Mouse (Mus musculus) forebrain, embryonic 10.5 days (tissue): ENCODE data around the gene Ccdc57. TPM values are rescaled to one million over a fixed set of nuclear protein-coding genes. Genes with fewer than 3 reads are reported as not detected.
"Not testable (repeated sequence)": the region's sequence is repeated elsewhere in the genome, so short reads cannot be mapped to it uniquely, and the experiment has no call there.

Experiments used
- DNase-seq: peaks from one replicate; pipeline ENCODE4 v3.0.0-alpha.2; 2017; ENCODE audit warnings: low spot score; ENCODE audit errors: extremely low spot score
- H3K27ac ChIP-seq: fragments of 300-500 bp; sonication (generic); 2 replicates; pipeline ENCODE4 v1.5.1; 2016; ENCODE audit warnings: mild to moderate bottlenecking
- H3K27me3 ChIP-seq: fragments of 300-500 bp; sonication (generic); 2 replicates; pipeline ENCODE4 v1.6.1; 2016; ENCODE audit warnings: mild to moderate bottlenecking; ENCODE audit not compliant: poor library complexity, severe bottlenecking
- H3K36me3 ChIP-seq: fragments of 300-500 bp; sonication (generic); replicated peaks from 2 replicates; pipeline ENCODE4 v1.6.1; 2016; ENCODE audit warnings: mild to moderate bottlenecking, moderate library complexity
- H3K4me1 ChIP-seq: fragments of 300-500 bp; sonication (generic); 2 replicates; pipeline ENCODE4 v1.6.1; 2016
- H3K4me3 ChIP-seq: fragments of 300-500 bp; sonication (generic); 2 replicates; pipeline ENCODE4 v1.5.1; 2016; ENCODE audit warnings: mild to moderate bottlenecking, moderate library complexity
- H3K9me3 ChIP-seq: fragments of 300-500 bp; sonication (generic); 2 replicates; pipeline ENCODE4 v1.6.1; 2016; ENCODE audit warnings: mild to moderate bottlenecking, moderate library complexity
- WGBS: fragments of 180-500 bp; shearing (Covaris S2); methylation state at CpG from one replicate; pipeline ENCODE4 v1.1.7; 2016; 5-methylcytosine and 5-hydroxymethylcytosine counted together
- polyA plus RNA-seq: library from polyadenylated mRNA; unstranded; fragments of >200 nt; fragmentation: Nextera tagmentation; extraction: Ambion mirVana; gene quantifications from 2 replicates; pipeline ENCODE4 v1.2.1, GENCODE M21; 2016

Gene Ccdc57
- polyA plus RNA-seq, 1 experiment from 2014 or later = 8.6 TPM

- Histone ChIP-seq H3K4me3 (no peak overlapping the region), H3K27me3 (no peaks in the 10 kb centered on the region), H3K36me3 (peaks cover 92% of the 10 kb centered on the region), H3K9me3 (peaks cover 10% of the 10 kb centered on the region), H3K27ac (no peak overlapping the region), H3K4me1 (no peaks in the 10 kb centered on the region)
- WGBS = 90% methylated on average over 3 of the region's 3 CpGs
- DNase-seq = no peak
Measured at GRCm38 (mm10) chr11:120889216-120889615, 43.5 kb downstream of the Ccdc57 start.

- WGBS = 92% methylated on average over 5 of the region's 5 CpGs
- H3K9me3 ChIP-seq = peaks cover 10% of the 10 kb centered on the region
- peaks cover 92% of the 10 kb centered on the region for H3K36me3 ChIP-seq
- H3K27ac ChIP-seq = no peak overlapping the region
- DNase-seq = no peak
- no peaks in the 10 kb centered on the region for H3K27me3 ChIP-seq
- H3K4me1 ChIP-seq = no peaks in the 10 kb centered on the region
- no peak overlapping the region for H3K4me3 ChIP-seq
Measured at GRCm38 (mm10) chr11:120888718-120889117, 44.0 kb downstream of the Ccdc57 start.

DNA sequence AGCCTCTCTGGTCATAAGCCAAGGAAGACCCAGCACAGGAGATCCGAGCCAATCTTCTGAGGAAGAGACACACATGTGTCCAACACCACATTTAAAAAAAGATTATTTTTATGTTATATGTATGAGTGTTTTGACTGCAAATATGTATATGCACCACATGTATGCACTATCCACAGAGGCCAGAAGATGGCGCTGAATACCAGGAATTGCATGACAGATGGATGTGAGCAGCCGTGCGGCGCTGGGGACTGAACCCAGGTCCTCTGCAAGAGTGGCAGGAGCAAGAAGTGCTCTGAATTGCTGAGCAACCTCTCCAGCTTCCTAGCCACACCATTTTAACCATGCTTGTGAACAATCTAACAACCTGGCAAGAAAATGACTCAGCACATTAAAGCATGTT, 45.2 kb downstream of the Ccdc57 start:
- H3K4me3 ChIP-seq = no peak overlapping the region
- WGBS = 92% methylated on average over 5 of the region's 5 CpGs
- no peaks in the 10 kb centered on the region for H3K4me1 ChIP-seq
- no peak for DNase-seq
- peaks cover 10% of the 10 kb centered on the region for H3K9me3 ChIP-seq
- no peak overlapping the region for H3K27ac ChIP-seq
- H3K27me3 ChIP-seq = no peaks in the 10 kb centered on the region
- peaks cover 86% of the 10 kb centered on the region for H3K36me3 ChIP-seq

DNA sequence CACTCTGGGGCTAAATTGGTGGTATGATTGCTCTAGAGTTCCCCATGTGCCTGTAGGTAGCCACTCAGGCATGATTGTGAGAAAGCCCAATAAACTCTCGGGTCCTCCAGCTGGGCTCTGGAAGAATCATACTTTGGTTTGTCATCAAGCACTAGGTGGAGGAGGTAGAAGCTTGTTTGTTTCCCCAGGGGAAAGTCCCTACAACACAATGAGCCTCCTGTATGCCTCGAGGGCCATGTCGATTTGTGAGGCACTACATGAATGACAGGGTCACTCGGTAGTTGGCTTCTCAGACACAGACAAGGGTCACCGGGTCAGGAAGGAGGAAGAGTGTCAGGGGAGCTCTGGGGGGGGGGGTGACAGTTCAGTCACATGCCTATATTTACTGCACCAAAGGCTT, 46.2 kb downstream of the Ccdc57 start:
- no peak for DNase-seq
- WGBS = 78% methylated on average over 5 of the region's 5 CpGs
- Histone ChIP-seq H3K4me3 (no peak overlapping the region), H3K27me3 (no peaks in the 10 kb centered on the region), H3K36me3 (peaks cover 81% of the 10 kb centered on the region), H3K9me3 (peaks cover 10% of the 10 kb centered on the region), H3K4me1 (no peaks in the 10 kb centered on the region), H3K27ac (no peak overlapping the region)

DNA sequence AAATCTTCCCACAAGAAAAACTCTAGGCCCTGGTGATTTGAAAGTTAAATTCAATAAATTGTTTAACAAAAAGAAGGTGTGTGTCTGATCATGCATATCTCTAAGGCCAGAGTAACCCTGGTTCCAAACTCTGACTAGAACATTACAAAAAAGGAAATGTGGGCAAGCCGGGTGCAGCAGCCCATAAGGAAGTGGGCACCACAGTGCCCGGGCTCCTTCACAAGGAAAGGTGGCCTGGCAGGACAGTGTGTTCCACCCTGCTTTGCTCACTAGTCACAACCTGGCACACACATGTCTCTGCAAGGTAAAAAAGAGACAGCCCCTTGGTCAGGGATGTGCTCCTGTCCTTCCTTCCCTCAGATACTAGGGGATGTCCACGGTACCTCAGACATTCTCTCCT, 49.1 kb downstream of the Ccdc57 start:
- H3K4me3 ChIP-seq = no peak overlapping the region
- H3K36me3 ChIP-seq = peaks cover 81% of the 10 kb centered on the region
- WGBS = 95% methylated on average over 3 of the region's 3 CpGs
- no peaks in the 10 kb centered on the region for H3K27me3 ChIP-seq
- no peak overlapping the region for H3K27ac ChIP-seq
- no peak for DNase-seq
- peaks cover 10% of the 10 kb centered on the region for H3K9me3 ChIP-seq
- H3K4me1 ChIP-seq = no peaks in the 10 kb centered on the region

DNA sequence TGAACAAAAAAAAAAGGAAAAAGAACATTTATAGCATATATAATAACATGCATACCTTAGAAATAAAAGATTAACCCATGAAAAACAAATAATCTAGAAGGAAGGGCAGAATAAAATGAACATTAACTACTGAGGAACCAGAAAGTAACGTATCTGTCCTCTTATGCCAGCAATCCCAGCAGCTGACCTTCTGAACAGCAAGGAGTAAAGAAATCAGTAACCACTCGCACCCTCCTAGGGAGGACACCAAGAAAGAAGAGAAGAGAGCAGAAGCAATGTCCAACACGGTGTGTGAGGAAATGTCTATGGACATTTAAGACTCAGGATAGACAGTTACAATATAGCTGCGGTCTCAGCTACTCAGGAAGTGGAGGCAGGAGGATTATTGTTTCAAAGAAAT, 49.7 kb downstream of the Ccdc57 start:
- Histone ChIP-seq H3K27ac (no peak overlapping the region), H3K4me3 (no peak overlapping the region), H3K9me3 (peaks cover 5% of the 10 kb centered on the region), H3K36me3 (peaks cover 81% of the 10 kb centered on the region), H3K27me3 (no peaks in the 10 kb centered on the region), H3K4me1 (no peaks in the 10 kb centered on the region)
- DNase-seq = no peak
- 92% methylated on average over 4 of the region's 4 CpGs for WGBS

DNA sequence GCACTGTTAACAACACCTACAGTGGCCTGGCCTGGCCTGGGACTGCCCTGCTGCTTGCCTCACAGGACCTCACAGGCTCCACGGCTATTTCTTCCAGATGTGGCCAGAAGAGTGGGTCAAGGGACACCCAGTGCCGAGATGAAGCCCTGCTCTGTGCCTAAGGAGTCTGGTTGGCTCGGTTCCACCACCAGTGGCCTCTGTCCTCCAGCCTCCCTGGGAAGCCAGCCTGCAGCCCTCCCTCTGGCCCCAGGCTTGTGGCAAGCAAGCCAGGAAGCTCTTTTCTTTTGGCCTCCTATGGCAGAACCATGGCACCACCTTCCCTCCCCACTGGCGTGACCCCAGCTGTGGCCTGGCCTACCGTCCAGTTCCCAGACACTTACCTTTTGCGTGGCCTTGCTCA, 59.5 kb downstream of the Ccdc57 start:
- Histone ChIP-seq H3K36me3 (peaks cover 28% of the 10 kb centered on the region), H3K9me3 (no peaks in the 10 kb centered on the region), H3K27ac (peak overlapping the region; percentile 54), H3K27me3 (no peaks in the 10 kb centered on the region), H3K4me1 (peaks cover 17% of the 10 kb centered on the region), H3K4me3 (no peak overlapping the region)
- WGBS = 62% methylated on average over 6 of the region's 6 CpGs
- DNase-seq = no peak

DNA sequence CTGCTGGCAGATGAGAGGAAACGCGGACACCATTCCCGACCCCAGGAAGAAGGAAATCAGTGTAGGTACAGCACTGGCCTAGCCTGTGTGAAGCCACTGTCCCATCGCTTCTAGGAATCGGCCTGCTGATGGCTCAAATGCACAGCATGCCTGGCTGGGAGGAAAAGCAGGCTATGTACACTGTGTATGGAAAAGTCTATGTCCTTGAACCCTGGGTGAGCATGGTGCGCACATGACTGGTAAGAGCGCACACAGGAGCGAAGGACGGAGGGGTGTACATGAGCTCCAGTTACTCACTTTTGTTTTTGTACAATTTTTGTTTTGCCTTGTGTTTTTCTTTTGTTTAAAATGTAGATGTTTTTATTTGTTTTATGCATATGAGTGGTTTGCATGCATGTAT, 61.2 kb downstream of the Ccdc57 start:
- Histone ChIP-seq H3K27ac (no peak overlapping the region), H3K27me3 (no peaks in the 10 kb centered on the region), H3K9me3 (no peaks in the 10 kb centered on the region), H3K4me3 (no peak overlapping the region), H3K36me3 (peaks cover 12% of the 10 kb centered on the region), H3K4me1 (peaks cover 17% of the 10 kb centered on the region)
- 94% methylated on average over 9 of the region's 9 CpGs for WGBS
- no peak for DNase-seq

- Histone ChIP-seq H3K36me3 (peaks cover 29% of the 10 kb centered on the region), H3K9me3 (no peaks in the 10 kb centered on the region), H3K4me3 (no peak overlapping the region), H3K27me3 (no peaks in the 10 kb centered on the region), H3K4me1 (0 out of 2 replicates have a peak, but pooled peaks cover 2% of the 10 kb centered on the region), H3K27ac (no peak overlapping the region)
- WGBS = 88% methylated on average over 1 of the region's 1 CpGs
- DNase-seq = no peak
Measured at GRCm38 (mm10) chr11:120865816-120866215, 66.9 kb downstream of the Ccdc57 start.

- H3K9me3 ChIP-seq = no peaks in the 10 kb centered on the region
- H3K27me3 ChIP-seq = no peaks in the 10 kb centered on the region
- 82% methylated on average over 10 of the region's 10 CpGs for WGBS
- DNase-seq = no peak
- H3K4me3 ChIP-seq = no peak overlapping the region
- H3K27ac ChIP-seq = 0 out of 2 replicates have a peak overlapping the region, but pooled peaks have one; percentile 13
- 0 out of 2 replicates have a peak, but pooled peaks cover 2% of the 10 kb centered on the region for H3K4me1 ChIP-seq
- peaks cover 59% of the 10 kb centered on the region for H3K36me3 ChIP-seq
Measured at GRCm38 (mm10) chr11:120862819-120863218, 69.9 kb downstream of the Ccdc57 start.

DNA sequence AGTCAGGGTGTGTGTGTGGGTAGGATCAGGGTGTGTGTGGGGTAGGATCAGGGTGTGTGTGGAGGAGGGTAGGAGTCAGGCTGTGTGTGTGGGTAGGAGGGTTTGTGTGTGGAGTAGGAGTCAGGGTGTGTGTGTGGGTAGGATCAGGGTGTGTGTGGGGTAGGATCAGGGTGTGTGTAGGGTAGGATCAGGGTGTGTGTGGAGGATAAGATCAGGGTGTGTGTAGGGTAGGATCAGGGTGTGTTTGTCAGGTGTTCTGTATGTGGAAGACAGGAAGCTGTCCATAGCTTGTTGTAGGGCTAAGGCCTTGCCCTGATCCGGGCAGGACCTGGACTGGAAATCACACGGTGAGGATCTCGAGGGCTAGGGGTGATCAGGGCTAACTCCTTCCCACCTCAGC, 76.7 kb downstream of the Ccdc57 start:
- not testable (repeated sequence) for H3K27ac ChIP-seq, H3K4me3 ChIP-seq, H3K9me3 ChIP-seq, DNase-seq, H3K27me3 ChIP-seq
- H3K4me1 ChIP-seq = peaks cover 21% of the 10 kb centered on the region
- WGBS = 100% methylated on average over 3 of the region's 3 CpGs
- peaks cover 71% of the 10 kb centered on the region for H3K36me3 ChIP-seq

DNA sequence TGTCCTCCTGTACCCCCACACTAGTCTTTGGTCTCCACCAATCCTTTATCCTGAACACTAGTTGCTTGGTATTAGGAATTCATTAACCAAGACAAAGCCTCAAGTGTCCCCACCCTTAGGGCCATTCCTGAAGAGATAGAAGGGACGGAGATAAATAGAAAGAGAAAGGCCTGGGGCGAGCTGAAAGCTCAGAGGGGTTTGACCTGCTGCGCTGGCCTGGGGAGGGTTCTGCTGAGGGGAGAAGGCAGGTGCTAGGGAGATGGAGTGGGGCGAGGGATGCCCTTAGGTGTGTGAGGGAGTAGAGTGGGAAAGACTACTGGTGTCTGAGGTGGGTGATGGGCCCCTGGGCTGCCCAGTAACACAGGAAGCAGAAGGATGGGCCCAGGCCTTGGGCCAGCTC, 78.9 kb downstream of the Ccdc57 start:
- H3K36me3 ChIP-seq = peaks cover 50% of the 10 kb centered on the region
- H3K27me3 ChIP-seq = no peaks in the 10 kb centered on the region
- 62% methylated on average over 4 of the region's 4 CpGs for WGBS
- no peak overlapping the region for H3K4me3 ChIP-seq
- no peak for DNase-seq
- H3K9me3 ChIP-seq = no peaks in the 10 kb centered on the region
- peak overlapping the region; percentile 60 for H3K27ac ChIP-seq
- H3K4me1 ChIP-seq = peaks cover 21% of the 10 kb centered on the region

GRCm38 (mm10) chr11:120853158-120853557, 79.5 kb downstream of the Ccdc57 start:
- WGBS = 96% methylated on average over 4 of the region's 4 CpGs
- Histone ChIP-seq H3K27me3 (no peaks in the 10 kb centered on the region), H3K36me3 (peaks cover 48% of the 10 kb centered on the region), H3K4me1 (peaks cover 21% of the 10 kb centered on the region), H3K27ac (no peak overlapping the region), H3K4me3 (no peak overlapping the region), H3K9me3 (no peaks in the 10 kb centered on the region)
- no peak for DNase-seq
